Mouse (Mus musculus) hindbrain, embryonic 12.5 days (tissue): ENCODE results near the gene Smim1. TPM values are rescaled to one million over a fixed set of nuclear protein-coding genes. Genes with fewer than 3 reads are reported as not detected.

Source experiments
- ATAC-seq: fragments of 200-750 bp; cut with Nextera tagmentation; 2 replicates; pipeline ENCODE4 v1.8.0; 2017; ENCODE audit warnings: moderate TSS enrichment; ENCODE audit not compliant: low FRiP score
- H3K27ac ChIP-seq: fragments of 300-500 bp; sonication (generic); 2 replicates; pipeline ENCODE4 v1.5.1; 2016; ENCODE audit warnings: mild to moderate bottlenecking
- H3K27me3 ChIP-seq: fragments of 300-500 bp; sonication (generic); 2 replicates; pipeline ENCODE4 v1.6.1; 2016; ENCODE audit warnings: mild to moderate bottlenecking
- H3K36me3 ChIP-seq: fragments of 300-500 bp; sonication (generic); 2 replicates; pipeline ENCODE4 v1.6.1; 2016; ENCODE audit warnings: mild to moderate bottlenecking
- H3K4me1 ChIP-seq: fragments of 300-500 bp; sonication (generic); 2 replicates; pipeline ENCODE4 v1.6.1; 2016
- H3K4me2 ChIP-seq: fragments of 300-500 bp; sonication (generic); replicated peaks from 2 replicates; pipeline ENCODE4 v1.6.1; 2016; ENCODE audit warnings: mild to moderate bottlenecking
- H3K4me3 ChIP-seq: fragments of 300-500 bp; sonication (generic); 2 replicates; pipeline ENCODE4 v1.5.1; 2016; ENCODE audit warnings: mild to moderate bottlenecking
- H3K9ac ChIP-seq: fragments of 300-500 bp; sonication (generic); 2 replicates; pipeline ENCODE4 v1.6.1; 2016; ENCODE audit warnings: mild to moderate bottlenecking, moderate library complexity
- H3K9me3 ChIP-seq: fragments of 300-500 bp; sonication (generic); replicated peaks from 2 replicates; pipeline ENCODE4 v1.6.1; 2016; ENCODE audit warnings: mild to moderate bottlenecking
- WGBS: fragments of 180-500 bp; shearing (Covaris S2); methylation state at CpG from one replicate; pipeline ENCODE4 v1.1.7; 2016; 5-methylcytosine and 5-hydroxymethylcytosine counted together
- polyA plus RNA-seq: library from polyadenylated mRNA; unstranded; fragments of >200 nt; fragmentation: Nextera tagmentation; extraction: Ambion mirVana; gene quantifications from 2 replicates; pipeline ENCODE4 v1.2.1, GENCODE M21; 2016

Gene Smim1
- polyA plus RNA-seq, 1 experiment from 2014 or later, result 6.0 TPM

DNA sequence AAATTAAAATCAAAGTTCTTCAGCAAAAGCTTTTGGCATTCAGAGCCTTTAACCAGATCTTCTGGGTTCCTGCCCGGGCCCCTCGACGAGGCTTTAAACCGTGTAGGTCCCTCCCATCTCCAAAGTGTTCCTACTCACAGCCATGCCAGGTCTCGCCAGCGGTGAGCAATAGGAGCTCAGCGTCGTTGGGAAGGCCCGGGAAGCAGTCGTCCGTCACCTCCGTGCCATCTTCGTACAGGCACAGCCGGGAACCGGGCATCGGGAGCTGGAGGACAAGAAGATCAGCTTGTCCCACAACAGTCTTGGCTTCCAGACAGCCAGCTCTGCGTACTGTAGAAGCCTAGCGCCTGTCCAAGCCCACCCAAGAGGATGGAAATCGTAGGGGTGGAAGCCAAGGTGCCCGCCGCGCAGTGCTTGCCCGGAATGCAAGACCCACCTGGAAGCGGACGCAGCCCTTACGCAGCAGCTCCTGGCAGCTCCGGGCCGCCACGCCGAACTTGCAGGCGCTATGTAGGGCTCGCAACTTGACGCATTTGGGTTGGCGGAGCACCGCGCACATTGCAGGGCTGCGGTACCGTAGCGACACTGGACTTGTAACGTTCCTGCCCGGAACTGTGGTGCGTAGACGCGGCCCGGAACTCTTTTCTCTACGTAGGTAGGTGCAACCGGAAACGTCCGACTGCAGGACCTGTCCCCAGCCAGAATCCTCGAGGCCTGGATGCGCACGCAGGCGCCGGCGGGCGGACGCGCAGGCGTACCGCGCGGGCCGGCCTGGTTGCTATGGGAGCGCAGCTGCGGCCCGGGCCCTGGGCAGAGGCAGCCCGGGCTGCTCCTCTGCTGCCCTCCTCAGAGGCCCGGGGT, 51.4 kb downstream of the Smim1 start, which contains the start of the genes Dffb and Cep104:
Gene Dffb, minus strand, starts transcription at position 696 of the 861 bp plus-strand sequence.
Gene Cep104, plus strand, starts transcription at position 764 of the 861 bp plus-strand sequence.
- Histone ChIP-seq H3K4me2 (peak within 1 kb of the TSS; percentile 88), H3K9me3 (no peaks in the 10 kb centered on the region), H3K27ac (peak within 1 kb of the TSS; percentile 78), H3K36me3 (peaks cover 34% of the 10 kb centered on the region), H3K4me1 (peaks cover 32% of the 10 kb centered on the region), H3K9ac (peak within 1 kb of the TSS; percentile 90), H3K27me3 (no peaks in the 10 kb centered on the region), H3K4me3 (peak within 1 kb of the TSS; percentile 96)
- peak; percentile 97 for ATAC-seq
- WGBS, result under 1% methylated on average over 68 of the region's 68 CpGs

Other genes with a start within 250 kb of the Smim1 start
- gene A430005L14Rik, start 69.0 kb downstream of the Smim1 start, polyA plus RNA-seq, result 76.2 and 86.1 TPM in 2 replicates
- gene Dffb, start 51.1 kb downstream of the Smim1 start, polyA plus RNA-seq, result 9.8 and 10.9 TPM in 2 replicates
- 21.0 and 23.0 TPM in 2 replicates for gene Cep104, start 51.0 kb downstream of the Smim1 start, polyA plus RNA-seq
- 36.4 and 38.1 TPM in 2 replicates for gene Lrrc47, start 14.5 kb downstream of the Smim1 start, polyA plus RNA-seq
- gene Ccdc27, start 16.4 kb upstream of the Smim1 start, polyA plus RNA-seq, result not detected in 2 replicates
- 1.7 and 2.4 TPM in 2 replicates for gene Trp73, start 114.0 kb upstream of the Smim1 start, polyA plus RNA-seq
- gene Wrap73, start 116.1 kb upstream of the Smim1 start, polyA plus RNA-seq, result 41.9 and 42.9 TPM in 2 replicates
- 154 and 159 TPM in 2 replicates for gene Tprgl, start 134.4 kb upstream of the Smim1 start, polyA plus RNA-seq
- 38.6 and 43.7 TPM in 2 replicates for gene Megf6, start 144.5 kb upstream of the Smim1 start, polyA plus RNA-seq